ENCODE assay signal across 23 mouse cellular contexts in the genomic region with DNA sequence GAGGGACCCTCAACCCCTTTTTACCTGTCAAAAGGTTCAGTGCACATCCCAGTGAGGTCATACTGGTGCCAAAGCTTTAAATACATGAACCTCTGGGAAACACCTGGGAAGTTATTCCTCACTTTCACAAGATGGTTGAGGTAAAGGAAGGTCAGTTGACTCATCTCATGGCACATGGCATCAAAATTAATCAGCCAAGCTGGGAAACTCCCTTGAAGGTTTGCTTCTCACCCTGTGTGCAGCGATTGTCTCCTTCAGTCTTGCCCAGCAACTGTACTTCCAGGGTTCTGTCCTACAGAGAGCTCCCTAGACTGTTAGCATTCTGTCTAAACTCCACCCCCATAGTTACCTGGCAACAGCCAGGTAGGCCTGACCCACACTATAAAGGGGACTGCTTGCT. TPM values are rescaled to one million over a fixed set of nuclear protein-coding genes. Genes with fewer than 3 reads are reported as not detected.
"Had no signal": no experiment of that assay in that cellular context is flagged by ENCODE, and none has a peak within 500 bp of the region (broad histone marks: within the 10 kb centered on the region; RNA-seq: fewer than 3 reads in every experiment).

No protein-coding gene starts in this region.

- DNase-seq: kidney, adult 9 months; kidney, postnatal 10 days; left cerebral cortex, postnatal 4 days; lung, adult 18-20 months; lung, postnatal 4 days; midbrain, embryonic 14.5 days; thymus, adult 18-20 months; thymus, postnatal 4 days had no signal

- H3K4me2 ChIP-seq: limb, embryonic 13.5 days had no signal

- H3K27ac ChIP-seq: left cerebral cortex, adult 2 months; limb, embryonic 13.5 days; liver, embryonic 14.5 days; midbrain, embryonic 10.5 days had no signal

- H3K4me3 ChIP-seq: left cerebral cortex, adult 2 months; limb, embryonic 13.5 days; midbrain, embryonic 10.5 days; myocyte had no signal

- ATAC-seq: intestine, postnatal 0 days; lung, postnatal 0 days had no signal

- H3K4me1 ChIP-seq: limb, embryonic 13.5 days had no signal

- H3K9ac ChIP-seq: limb, embryonic 13.5 days; liver, embryonic 14.5 days had no signal

- H3K27me3 ChIP-seq: limb, embryonic 13.5 days had no signal

- H3K9me3 ChIP-seq: limb, embryonic 13.5 days; midbrain, embryonic 10.5 days had no signal

RNA-seq across cellular contexts. Expression of gene 1700010B08Rik, which starts 39.1 kb away (rescaled TPM):
- total RNA-seq: layer of hippocampus, adult 8-10 months; layer of hippocampus, postnatal 25 days; left cerebral cortex, adult 2 months; left cerebral cortex, postnatal 4 days; liver, adult 2 months; megakaryocyte, adult 5-6 weeks; neutrophil, adult 5-6 weeks had no signal
- polyA plus RNA-seq: intestine, postnatal 0 days; large intestine, adult 2 months; limb, embryonic 13.5 days; liver, adult 2 months; liver, embryonic 14.5 days; midbrain, embryonic 10.5 days; midbrain, embryonic 14.5 days; neural tube, embryonic 11.5 days; stomach, embryonic 14.5 days had no signal
